16 mouse cellular contexts compared by ENCODE assay signal in genomic region chr7:138061116-138061515, GRCm38 (mm10).
DNase-seq lines count a peak whose midpoint lies in the region; ATAC-seq lines count a peak whose summit lies in the region.
"Had no signal": no experiment of that assay in that cellular context is flagged by ENCODE, and none has a peak within 500 bp of the region (broad histone marks: within the 10 kb centered on the region; RNA-seq: fewer than 3 reads in every experiment).

No protein-coding gene starts in this region.

- no peak overlapping the region for H3K4me3 ChIP-seq in hindbrain, embryonic 10.5 days
- no peak overlapping the region for H3K4me3 ChIP-seq in hindbrain, embryonic 16.5 days (ENCODE audit: low read length)
- H3K4me3 ChIP-seq in embryonic facial prominence, embryonic 14.5 days (ENCODE audit: low read depth, low read length) = no peak overlapping the region
- H3K4me3 ChIP-seq in heart, embryonic 11.5 days (ENCODE audit: low read depth, low read length) = no peak overlapping the region

- peak; percentile 53 for DNase-seq in hindbrain, embryonic 10.5 days (ENCODE audit: low spot score)
- peak; percentile 23 for DNase-seq in MN1 (ENCODE audit: low spot score)
- peak; percentile 36 to 62 for DNase-seq in adrenal gland, postnatal 36 days
- peak; percentile 4 for DNase-seq in embryonic facial prominence, embryonic 14.5 days (ENCODE audit: low spot score)
- DNase-seq in frontal cortex, adult 2 months (ENCODE audit: extremely low spot score in 1 of 2, low spot score in 1 of 2) = no peak
- no peak for DNase-seq in cerebellum, adult 18-20 months
- DNase-seq: cerebellum, postnatal 14 days; heart, adult 18-20 months; heart, postnatal 10 days; lung, adult 2 months; thymus, postnatal 4 days had no signal

- no peaks in the 10 kb centered on the region for H3K27me3 ChIP-seq in hindbrain, embryonic 10.5 days (ENCODE audit: insufficient read depth, poor library complexity, severe bottlenecking)
- no peaks in the 10 kb centered on the region for H3K27me3 ChIP-seq in hindbrain, embryonic 16.5 days (replicated peaks; ENCODE audit: control insufficient read depth, insufficient read depth, low read length)
- no peaks in the 10 kb centered on the region for H3K27me3 ChIP-seq in embryonic facial prominence, embryonic 14.5 days (replicated peaks; ENCODE audit: control insufficient read depth, insufficient read depth, low read length)
- H3K27me3 ChIP-seq in heart, embryonic 11.5 days (ENCODE audit: control insufficient read depth, insufficient read depth, low read length) = no peaks in the 10 kb centered on the region

- H3K9me3 ChIP-seq in hindbrain, embryonic 10.5 days = no peaks in the 10 kb centered on the region
- no peaks in the 10 kb centered on the region for H3K9me3 ChIP-seq in hindbrain, embryonic 16.5 days (ENCODE audit: control insufficient read depth, low read length)
- no peaks in the 10 kb centered on the region for H3K9me3 ChIP-seq in embryonic facial prominence, embryonic 14.5 days (ENCODE audit: control insufficient read depth, low read length)
- H3K9me3 ChIP-seq in heart, embryonic 11.5 days (replicated peaks; ENCODE audit: control insufficient read depth, low read length) = no peaks in the 10 kb centered on the region

- H3K4me1 ChIP-seq in hindbrain, embryonic 10.5 days (replicated peaks) = peaks cover 10% of the 10 kb centered on the region
- H3K4me1 ChIP-seq in hindbrain, embryonic 16.5 days (ENCODE audit: control insufficient read depth, insufficient read depth, low read depth, low read length) = no peaks in the 10 kb centered on the region
- no peaks in the 10 kb centered on the region for H3K4me1 ChIP-seq in embryonic facial prominence, embryonic 14.5 days (ENCODE audit: control insufficient read depth, insufficient read depth, low read length)
- no peaks in the 10 kb centered on the region for H3K4me1 ChIP-seq in heart, embryonic 11.5 days (ENCODE audit: control insufficient read depth, insufficient read depth, low read length)

- peak overlapping the region; percentile 57 for H3K27ac ChIP-seq in hindbrain, embryonic 10.5 days
- H3K27ac ChIP-seq in hindbrain, embryonic 16.5 days (ENCODE audit: low read depth, low read length) = no peak overlapping the region
- no peak overlapping the region for H3K27ac ChIP-seq in embryonic facial prominence, embryonic 14.5 days (replicated peaks; ENCODE audit: low read depth, low read length)
- no peak overlapping the region for H3K27ac ChIP-seq in heart, embryonic 11.5 days (ENCODE audit: low read depth, low read length)

- H3K9ac ChIP-seq in hindbrain, embryonic 16.5 days (ENCODE audit: low read depth, low read length) = no peak overlapping the region
- no peak overlapping the region for H3K9ac ChIP-seq in embryonic facial prominence, embryonic 14.5 days (ENCODE audit: low read depth, low read length)
- H3K9ac ChIP-seq in heart, embryonic 11.5 days (ENCODE audit: low read depth, low read length) = no peak overlapping the region

- no peak overlapping the region for H3K4me2 ChIP-seq in hindbrain, embryonic 16.5 days (ENCODE audit: low read length)
- H3K4me2 ChIP-seq in embryonic facial prominence, embryonic 14.5 days (ENCODE audit: low read depth, low read length) = no peak overlapping the region
- no peak overlapping the region for H3K4me2 ChIP-seq in heart, embryonic 11.5 days

- WGBS in hindbrain, embryonic 10.5 days = 10% methylated on average over 7 of the region's 7 CpGs
- 12% methylated on average over 7 of the region's 7 CpGs for WGBS in hindbrain, embryonic 16.5 days
- 20% methylated on average over 7 of the region's 7 CpGs for WGBS in embryonic facial prominence, embryonic 14.5 days
- WGBS in heart, embryonic 11.5 days (ENCODE audit: insufficient replicate concordance) = 47% methylated on average over 7 of the region's 7 CpGs

- no peak for ATAC-seq in hindbrain, embryonic 16.5 days
- ATAC-seq in embryonic facial prominence, embryonic 14.5 days (ENCODE audit: low read depth) = no peak
- ATAC-seq in heart, embryonic 11.5 days (replicated peaks; ENCODE audit: insufficient number of reproducible peaks, low FRiP score, low TSS enrichment) = no peak
- ATAC-seq: activated CD4-positive, CD25-positive, alpha-beta regulatory T cell, adult 4 months; forebrain, embryonic 14.5 days; inflammation-experienced regulatory T-cells, adult 6 months had no signal

- H3K36me3 ChIP-seq in hindbrain, embryonic 10.5 days = no peaks in the 10 kb centered on the region
- no peaks in the 10 kb centered on the region for H3K36me3 ChIP-seq in hindbrain, embryonic 16.5 days (ENCODE audit: control insufficient read depth, insufficient read depth, low read length)
- no peaks in the 10 kb centered on the region for H3K36me3 ChIP-seq in embryonic facial prominence, embryonic 14.5 days (ENCODE audit: control insufficient read depth, insufficient read depth, low read length)
- no peaks in the 10 kb centered on the region for H3K36me3 ChIP-seq in heart, embryonic 11.5 days (ENCODE audit: control insufficient read depth, insufficient read depth, low read length)

Comparison
In these comparisons a context has a peak if more than half of its experiments do, and no peak if none do; other contexts are left out.
1. DNase-seq: peak in hindbrain, embryonic 10.5 days (single experiment), MN1 (single experiment), adrenal gland, postnatal 36 days (2 of 2) and embryonic facial prominence, embryonic 14.5 days (single experiment); none in frontal cortex, adult 2 months (0 of 2) and cerebellum, adult 18-20 months (0 of 2).